Mouse (Mus musculus) gonadal fat pad, adult 2 months (tissue): ENCODE measurements around the gene 4931400O07Rik. TPM values are rescaled to one million over a fixed set of nuclear protein-coding genes. Genes with fewer than 3 reads are reported as not detected.

Source experiments
- DNase-seq: peaks from one replicate; pipeline ENCODE4 v3.0.0-alpha.2; 2012; ENCODE audit warnings: low read depth
- polyA plus RNA-seq: library from polyadenylated mRNA; depleted of rRNA; stranded (reverse); fragments of >200 nt; gene quantifications from 2 replicates; pipeline ENCODE4 v1.2.3, GENCODE M21; 2012; rRNA removed

4931400O07Rik gene
- not detected in 2 replicates for polyA plus RNA-seq

DNA sequence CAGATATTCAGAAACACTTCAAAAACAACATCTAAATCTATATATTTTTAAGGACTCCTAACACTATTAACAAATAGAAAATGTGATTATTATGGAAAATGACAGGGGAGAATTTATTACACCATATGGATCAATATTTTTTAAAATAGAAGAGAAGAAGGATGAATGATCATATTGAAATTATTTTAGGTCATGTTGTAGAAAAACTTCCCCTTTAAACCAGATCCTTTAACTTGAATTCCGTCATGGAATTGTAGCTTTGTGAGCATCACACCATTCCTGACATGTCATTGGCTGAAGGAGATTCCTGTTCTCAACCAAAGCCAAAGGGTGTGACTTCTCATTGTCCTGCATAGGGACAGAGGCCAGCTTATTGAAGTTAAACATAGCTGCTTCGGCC is at the start of gene 4931400O07Rik:
4931400O07Rik (plus strand) TSS at position 301 of the 400 bp plus-strand sequence.
- DNase-seq = no peak

Other genes with a start within 250 kb of the 4931400O07Rik start
- not detected in 2 replicates for gene 4933402E13Rik, start 184.5 kb upstream of the 4931400O07Rik start, polyA plus RNA-seq